Mouse (Mus musculus): ENCODE results near the gene Gm21970.

Gene Gm21970

DNA sequence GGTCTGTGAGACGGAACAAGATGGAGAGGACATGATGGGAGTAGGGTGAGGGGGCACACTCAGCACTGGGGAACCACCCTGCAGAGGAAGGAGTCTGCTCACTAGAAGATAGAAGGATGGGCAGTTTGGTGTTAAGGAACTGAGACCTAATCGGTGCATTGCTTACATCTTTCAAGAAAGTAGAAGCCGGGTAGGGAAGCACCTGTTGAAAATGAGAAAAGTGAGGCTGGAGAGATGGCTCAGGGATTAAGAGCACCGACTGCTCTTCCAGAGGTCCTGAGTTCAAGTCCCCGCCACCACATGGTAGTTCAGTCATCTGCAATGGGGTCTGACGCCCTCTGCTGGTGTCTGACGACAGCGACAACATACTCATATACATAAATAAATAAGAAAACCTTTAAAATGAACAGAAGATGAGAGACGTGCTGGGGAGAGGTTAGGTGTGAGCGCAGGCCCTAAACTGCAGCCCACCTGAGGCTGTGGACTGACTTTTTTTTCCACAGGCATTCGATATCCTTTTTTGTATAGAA lies 68.4 kb downstream of the Gm21970 start:
- intact Hi-C loops (cut with DNase I) = loop anchor here (5.0 kb wide), 1 partner anchor 103 kb away; no protein-coding TSS in a partner anchor

DNA sequence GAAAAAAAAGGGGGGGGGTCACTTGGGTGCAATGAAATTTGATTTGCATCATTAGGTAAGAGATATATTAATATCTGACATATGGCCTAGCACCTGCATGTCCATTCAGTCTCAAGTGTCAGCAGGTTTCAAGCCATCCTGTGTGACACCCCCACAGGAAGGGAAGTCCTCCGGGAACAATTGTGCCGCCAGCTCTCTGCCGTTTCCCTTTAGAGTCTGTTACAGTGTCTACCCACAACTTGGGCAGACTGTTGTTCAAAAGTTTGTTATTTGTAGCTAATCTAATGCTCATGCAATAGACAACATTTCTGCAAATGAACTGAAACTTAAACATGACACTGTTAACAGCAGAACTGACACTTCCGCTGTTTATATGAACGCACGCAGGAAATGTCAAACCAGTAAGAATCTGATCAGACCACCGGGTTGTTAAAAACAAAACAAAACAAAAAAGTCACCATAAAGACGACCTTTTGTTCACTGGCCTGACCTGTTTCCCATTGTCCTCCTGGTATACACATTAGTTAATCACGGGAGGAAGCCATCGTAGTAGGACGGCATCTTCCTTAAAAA lies 69.6 kb downstream of the Gm21970 start:
- intact Hi-C loops (cut with DNase I) = loop anchor here (5.0 kb wide), 1 partner anchor 104 kb away; no protein-coding TSS in a partner anchor

GRCm38 (mm10) chr16:91461773-91462181 lies 70.3 kb downstream of the Gm21970 start:
- intact Hi-C loops (cut with DNase I) = loop anchor here (5.0 kb wide), 1 partner anchor 104 kb away; no protein-coding TSS in a partner anchor

GRCm38 (mm10) chr16:91462644-91463043 lies 71.1 kb downstream of the Gm21970 start:
- intact Hi-C loops (cut with DNase I) = loop anchor here (5.0 kb wide), 1 partner anchor 105 kb away; no protein-coding TSS in a partner anchor

DNA sequence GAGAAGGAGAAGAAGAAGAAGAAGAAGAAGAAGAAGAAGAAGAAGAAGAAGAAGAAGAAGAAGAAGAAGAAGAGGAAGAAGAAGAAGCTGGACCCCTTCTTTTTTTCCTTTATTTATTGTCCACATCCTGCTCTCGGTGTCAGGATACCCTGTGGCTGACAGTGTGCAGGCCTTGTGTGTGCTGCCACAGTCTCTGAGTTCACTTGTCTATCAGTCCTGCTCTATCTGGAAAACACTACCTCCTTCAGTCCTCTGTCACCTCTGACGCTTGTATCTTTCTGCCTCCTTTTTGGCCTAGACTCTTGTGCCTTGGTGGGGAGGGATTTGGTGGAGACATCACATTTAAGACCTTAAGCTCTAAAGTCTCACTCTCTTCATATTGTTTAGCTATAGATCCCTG lies 71.9 kb downstream of the Gm21970 start:
- intact Hi-C loops (cut with DNase I) = loop anchor here (5.0 kb wide), 1 partner anchor 106 kb away; no protein-coding TSS in a partner anchor

DNA sequence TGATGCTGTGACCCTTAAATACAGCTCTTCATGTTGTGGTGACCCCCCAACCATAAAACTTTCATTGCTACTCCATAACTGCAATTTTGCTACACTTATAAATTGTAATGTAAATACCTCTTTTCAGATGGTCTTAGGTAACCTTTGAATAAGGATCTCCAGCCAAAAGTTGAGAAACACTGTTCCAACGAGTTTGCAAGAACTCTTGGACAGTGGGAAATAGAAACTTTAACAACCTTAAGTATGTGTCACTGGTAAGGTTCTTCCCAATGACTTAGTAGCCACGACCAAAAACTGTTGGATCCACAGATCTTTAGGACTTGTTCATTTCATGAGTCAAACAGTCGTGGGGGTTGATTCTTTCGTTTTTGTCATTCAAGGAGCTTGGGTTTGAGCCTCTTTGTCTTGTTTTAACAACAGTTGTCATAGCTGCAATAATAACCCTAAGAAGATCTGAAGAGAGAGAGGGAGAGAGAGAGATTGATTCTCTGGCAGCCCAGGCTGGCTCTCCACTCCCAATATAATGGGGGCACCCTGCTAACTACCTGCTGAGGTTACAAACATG lies 72.4 kb downstream of the Gm21970 start:
- intact Hi-C loops (cut with DNase I) = loop anchor here (5.0 kb wide), 1 partner anchor 107 kb away; no protein-coding TSS in a partner anchor

DNA sequence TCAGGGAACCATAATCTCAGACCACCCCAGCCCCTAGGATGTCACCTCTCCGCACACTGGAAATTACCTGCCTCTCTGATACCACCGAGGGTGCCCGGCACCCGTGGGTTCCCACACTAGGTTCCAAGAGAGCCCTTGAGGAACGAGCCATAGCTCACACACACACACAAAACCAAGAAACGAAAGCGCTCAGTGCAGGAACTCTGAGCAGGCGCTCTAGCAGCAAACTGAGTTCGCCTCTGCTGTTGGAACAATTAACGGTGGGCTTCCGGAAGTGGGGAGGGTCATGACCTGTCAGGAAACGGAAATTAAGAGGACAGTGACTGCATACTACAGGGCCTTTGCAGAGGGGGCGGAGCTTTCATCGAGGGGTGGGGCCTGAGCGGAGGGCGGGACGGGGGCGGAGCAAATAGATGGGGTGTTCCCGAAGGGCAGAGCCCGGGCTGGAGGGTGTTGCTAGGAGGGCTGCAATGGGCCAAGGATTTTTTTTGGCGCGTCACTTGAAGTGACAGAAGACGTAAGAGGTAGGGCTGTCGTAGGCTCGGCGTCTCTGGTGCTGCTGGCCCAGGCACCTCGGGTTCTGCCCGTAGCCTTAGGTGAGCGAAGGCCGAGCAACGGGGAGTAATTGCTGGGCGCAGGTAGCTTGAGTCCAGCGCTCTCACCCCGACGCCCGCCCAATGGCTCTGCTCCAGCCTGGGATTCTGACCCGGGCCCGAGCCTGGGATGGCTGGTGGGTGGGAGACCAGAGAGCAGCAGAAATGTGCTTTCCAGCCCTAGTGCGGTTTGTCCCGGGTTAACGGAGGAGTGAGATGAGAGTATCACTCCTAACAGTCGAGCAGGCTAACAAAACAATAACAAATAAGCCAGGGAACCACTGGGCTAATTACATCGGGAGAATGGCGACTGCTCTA lies 73.3 kb downstream of the Gm21970 start:
- intact Hi-C loops (cut with DNase I) = loop anchor here (5.0 kb wide), 1 partner anchor 108 kb away; no protein-coding TSS in a partner anchor

GRCm38 (mm10) chr16:91465505-91466240 lies 74.2 kb downstream of the Gm21970 start:
- intact Hi-C loops (cut with DNase I) = no loop called here

- intact Hi-C loops (cut with DNase I) = no loop called here
Measured at GRCm38 (mm10) chr16:91466566-91466965, 75.0 kb downstream of the Gm21970 start.

All from adrenal gland (tissue).